20 mouse cellular contexts compared by ENCODE assay signal in genomic region chr14:25161684-25162321, GRCm38 (mm10).
"Had no signal": no experiment of that assay in that cellular context is flagged by ENCODE, and none has a peak within 500 bp of the region (broad histone marks: within the 10 kb centered on the region; RNA-seq: fewer than 3 reads in every experiment).

No protein-coding gene starts in this region.

- H3K27me3 ChIP-seq: liver, embryonic 13.5 days; midbrain, embryonic 12.5 days; midbrain, embryonic 15.5 days; neural tube, embryonic 12.5 days; neural tube, embryonic 15.5 days had no signal

- H3K9me3 ChIP-seq: liver, embryonic 13.5 days; midbrain, embryonic 12.5 days; midbrain, embryonic 15.5 days; neural tube, embryonic 12.5 days; neural tube, embryonic 15.5 days had no signal

- H3K36me3 ChIP-seq: liver, embryonic 13.5 days; midbrain, embryonic 12.5 days; midbrain, embryonic 15.5 days; neural tube, embryonic 12.5 days; neural tube, embryonic 15.5 days had no signal

- H3K27ac ChIP-seq: layer of hippocampus, adult 2 months; liver, embryonic 13.5 days; midbrain, embryonic 12.5 days; midbrain, embryonic 15.5 days; neural tube, embryonic 12.5 days; neural tube, embryonic 15.5 days; stomach, postnatal 0 days had no signal

- DNase-seq: kidney, adult 11 months; kidney, adult 9 months; kidney, postnatal 14 days; kidney, postnatal 4 days; layer of hippocampus, adult 9-11 months; liver, embryonic 13.5 days; lung, adult 2 months; lung, postnatal 14 days; lung, postnatal 4 days; right cerebral cortex, adult 18-20 months; right cerebral cortex, postnatal 14 days; right cerebral cortex, postnatal 4 days; thymus, adult 2 months; thymus, postnatal 25 days had no signal

- ATAC-seq: midbrain, embryonic 15.5 days had no signal

- H3K4me1 ChIP-seq: liver, embryonic 13.5 days; midbrain, embryonic 12.5 days; midbrain, embryonic 15.5 days; neural tube, embryonic 12.5 days; neural tube, embryonic 15.5 days had no signal

- H3K4me3 ChIP-seq: layer of hippocampus, adult 2 months; liver, embryonic 13.5 days; midbrain, embryonic 12.5 days; midbrain, embryonic 15.5 days; neural tube, embryonic 12.5 days; neural tube, embryonic 15.5 days had no signal
